ENCODE assay signal across 8 mouse cellular contexts in the genomic region with DNA sequence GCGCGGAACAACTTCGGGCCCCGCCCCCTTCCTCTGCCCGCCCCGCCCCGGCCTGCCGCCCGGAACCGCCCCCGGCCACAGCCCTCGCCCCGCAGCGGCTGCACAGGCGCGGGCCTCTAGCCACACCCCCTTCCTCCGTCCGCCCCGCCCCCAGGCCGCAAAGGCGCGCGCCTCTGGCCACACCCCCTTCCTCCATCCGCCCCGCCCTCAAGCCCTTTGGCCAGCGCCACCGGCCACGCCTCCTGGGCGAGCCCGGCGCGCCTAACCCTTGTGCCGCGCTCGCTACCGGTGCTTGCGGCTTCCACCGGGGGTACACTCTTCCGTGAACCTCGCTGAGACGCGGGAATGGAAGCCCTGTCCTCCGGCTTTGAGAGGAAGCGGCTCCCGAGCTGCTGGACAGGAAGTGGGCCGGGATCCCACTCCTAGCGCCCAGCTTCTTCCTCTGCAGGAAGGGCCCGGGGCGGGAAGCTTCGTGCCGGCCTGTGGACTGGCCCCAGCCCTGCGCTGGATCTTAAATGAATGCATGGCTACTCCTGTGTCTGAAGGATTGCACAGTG. TPM values are rescaled to one million over a fixed set of nuclear protein-coding genes. Genes with fewer than 3 reads are reported as not detected.
DNase-seq lines count a peak whose midpoint lies in the region; ATAC-seq lines count a peak whose summit lies in the region.

Gene Tram2 (minus strand): TSS at position 13 of the 557 bp plus-strand sequence.

- H3K27ac ChIP-seq in intestine, embryonic 16.5 days (ENCODE audit: low read length): peak within 1 kb of the TSS; percentile 97

- no peaks in the 10 kb centered on the region for H3K27me3 ChIP-seq in intestine, embryonic 16.5 days (replicated peaks; ENCODE audit: control insufficient read depth, insufficient read depth, low read length)

- peak within 1 kb of the TSS; percentile 70 for H3K4me3 ChIP-seq in intestine, embryonic 16.5 days (ENCODE audit: low read length)

- H3K4me2 ChIP-seq in intestine, embryonic 16.5 days (ENCODE audit: low read depth, low read length): peak within 1 kb of the TSS; percentile 76

- intact Hi-C loops in left cerebral cortex, postnatal 25 days (cut with DNase I): loop anchor here (10.0 kb wide), 1 partner anchor 124 kb away; the partner anchor contains the start of gene Efhc1

- WGBS in intestine, embryonic 16.5 days: under 1% methylated on average over 46 of the region's 52 CpGs

- H3K9ac ChIP-seq in intestine, embryonic 16.5 days (ENCODE audit: low read depth, low read length): peak within 1 kb of the TSS; percentile 84

- H3K9me3 ChIP-seq in intestine, embryonic 16.5 days (ENCODE audit: control insufficient read depth, low read length): no peaks in the 10 kb centered on the region

- no peaks in the 10 kb centered on the region for H3K36me3 ChIP-seq in intestine, embryonic 16.5 days (ENCODE audit: control insufficient read depth, insufficient read depth, low read length)

- DNase-seq in adrenal gland, adult 8-10 months: peak; percentile 87
- DNase-seq in embryo, embryonic 11.5 days (ENCODE audit: low read depth, low spot score): peak; percentile 88
- DNase-seq in gastrocnemius, postnatal 4 days (ENCODE audit: low spot score in 2 of 2): peak; percentile 98 to 99
- peak; percentile 79 to 84 for DNase-seq in left cerebral cortex, postnatal 25 days (ENCODE audit: low spot score in 2 of 2)
- peak; percentile 92 for DNase-seq in mesoderm, embryonic 11.5 days (ENCODE audit: low read depth, low spot score)
- DNase-seq in right cerebral cortex, postnatal 25 days: peak; percentile 90
- DNase-seq in urinary bladder, postnatal 36 days (ENCODE audit: low spot score in 2 of 2): peak; percentile 95

- H3K4me1 ChIP-seq in intestine, embryonic 16.5 days (ENCODE audit: control insufficient read depth, insufficient read depth, low read length): peaks cover 36% of the 10 kb centered on the region

- peak; percentile 93 for ATAC-seq in intestine, embryonic 16.5 days

RNA-seq across cellular contexts. Expression of gene Tram2, which starts in this region (rescaled TPM):
- total RNA-seq in adrenal gland, adult 8-10 months (2022): 1 to 10 TPM; 3.7 to 6.8 (median 5.8) TPM
- 10 to 100 TPM; 20.8 to 21.6 TPM for total RNA-seq in gastrocnemius, postnatal 4 days (2021)
- polyA plus RNA-seq in intestine, embryonic 16.5 days (2015; fragmentation: Nextera tagmentation; extraction: Ambion mirVana): 5.3 and 6.3 TPM in 2 replicates
- 1 to 10 TPM; 1.2 to 1.8 TPM for total RNA-seq in left cerebral cortex, postnatal 25 days (2021)

Comparison
In these comparisons a context has a peak if more than half of its experiments do, and no peak if none do; other contexts are left out.
1. Peak in every context shown above with its lines: DNase-seq, ATAC-seq, H3K4me3 ChIP-seq and H3K27ac ChIP-seq.